Mouse (Mus musculus) neural tube, embryonic 10.5 days (tissue): ENCODE results near the gene Tcf25.

ENCODE experiments used
- DNase-seq: peaks from one replicate; pipeline ENCODE4 v3.0.0-alpha.2; 2017; ENCODE audit warnings: low spot score; ENCODE audit errors: extremely low spot score

Tcf25 gene

DNA sequence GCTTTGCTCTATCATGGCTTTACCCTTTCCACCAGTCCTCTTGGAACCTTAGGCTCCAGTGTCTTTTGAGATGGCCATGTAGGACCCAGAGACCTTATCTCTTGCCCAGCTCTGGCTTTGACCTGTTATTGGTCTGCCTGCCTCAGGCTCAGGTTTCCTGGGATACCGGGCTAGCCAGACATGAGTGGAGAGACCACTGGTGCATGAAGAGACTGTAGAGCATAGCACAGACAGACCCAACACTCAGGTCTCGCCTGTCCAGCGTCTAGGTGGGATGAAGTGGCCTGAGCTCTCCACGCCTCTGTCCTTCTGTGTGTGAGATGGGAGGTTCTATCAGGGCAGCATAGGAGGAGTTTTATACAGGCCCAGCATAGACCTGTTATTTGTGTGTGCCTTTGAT lies 24.5 kb upstream of the Tcf25 start:
- DNase-seq: no peak

DNA sequence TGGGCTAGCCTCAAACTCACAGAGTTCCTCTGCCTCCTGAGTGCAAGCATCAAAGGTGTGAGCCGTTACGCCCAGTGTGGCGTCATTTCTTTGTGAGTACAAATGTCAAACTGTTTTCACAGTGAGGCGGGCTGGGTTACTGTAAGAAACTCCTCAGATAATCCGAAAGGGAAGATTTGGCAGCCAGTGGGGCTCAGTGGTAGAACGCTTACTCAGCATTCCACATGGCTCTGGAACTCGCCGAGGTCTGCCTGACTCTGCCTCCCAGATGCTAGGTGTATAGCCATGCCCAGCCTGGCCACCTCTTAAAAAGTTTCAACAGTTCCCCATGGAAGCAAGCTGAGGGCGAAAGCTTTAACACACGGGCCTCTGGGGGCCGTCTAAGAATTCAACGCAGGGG lies 21.4 kb upstream of the Tcf25 start:
- no peak for DNase-seq

DNA sequence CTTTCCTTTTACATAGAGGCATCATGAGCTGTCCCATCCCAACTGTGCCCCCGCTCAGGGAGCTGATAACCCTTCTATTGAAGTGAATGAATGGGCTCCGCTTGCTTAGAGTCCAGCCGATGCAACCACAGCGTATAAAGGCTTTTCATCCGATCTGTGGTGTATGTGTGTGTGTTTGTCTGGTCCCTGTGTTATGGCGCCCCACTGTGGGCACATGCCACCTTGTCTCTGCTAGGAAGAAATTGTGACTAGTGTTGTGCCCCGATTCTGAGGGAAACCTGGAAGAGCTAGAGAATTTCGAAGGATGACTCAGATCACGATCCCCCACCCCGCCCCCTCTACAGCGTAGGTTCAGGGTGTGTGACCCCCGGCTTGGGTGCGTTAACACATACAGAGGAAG lies 20.8 kb upstream of the Tcf25 start:
- DNase-seq: peak; percentile 32

DNA sequence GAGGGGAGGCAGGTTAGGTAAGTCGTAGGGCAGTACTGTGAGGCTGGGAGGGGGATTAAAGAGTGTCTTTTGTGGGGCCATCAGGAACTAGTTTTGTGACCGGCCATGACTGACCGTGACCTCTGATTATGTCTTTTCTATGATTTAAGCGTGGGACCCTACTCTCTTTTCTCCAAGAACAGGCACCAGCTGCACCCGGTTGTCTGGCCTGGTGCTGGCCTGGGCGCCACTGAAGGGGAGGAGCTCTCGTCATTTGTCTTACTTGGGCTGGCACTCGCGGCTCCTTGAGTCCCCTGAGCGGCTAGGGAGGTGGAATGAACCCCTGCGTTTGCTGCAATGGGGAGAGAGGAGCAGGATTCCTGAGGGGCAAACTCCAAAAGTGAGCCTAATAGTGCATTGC lies 20.3 kb upstream of the Tcf25 start:
- no peak for DNase-seq

DNA sequence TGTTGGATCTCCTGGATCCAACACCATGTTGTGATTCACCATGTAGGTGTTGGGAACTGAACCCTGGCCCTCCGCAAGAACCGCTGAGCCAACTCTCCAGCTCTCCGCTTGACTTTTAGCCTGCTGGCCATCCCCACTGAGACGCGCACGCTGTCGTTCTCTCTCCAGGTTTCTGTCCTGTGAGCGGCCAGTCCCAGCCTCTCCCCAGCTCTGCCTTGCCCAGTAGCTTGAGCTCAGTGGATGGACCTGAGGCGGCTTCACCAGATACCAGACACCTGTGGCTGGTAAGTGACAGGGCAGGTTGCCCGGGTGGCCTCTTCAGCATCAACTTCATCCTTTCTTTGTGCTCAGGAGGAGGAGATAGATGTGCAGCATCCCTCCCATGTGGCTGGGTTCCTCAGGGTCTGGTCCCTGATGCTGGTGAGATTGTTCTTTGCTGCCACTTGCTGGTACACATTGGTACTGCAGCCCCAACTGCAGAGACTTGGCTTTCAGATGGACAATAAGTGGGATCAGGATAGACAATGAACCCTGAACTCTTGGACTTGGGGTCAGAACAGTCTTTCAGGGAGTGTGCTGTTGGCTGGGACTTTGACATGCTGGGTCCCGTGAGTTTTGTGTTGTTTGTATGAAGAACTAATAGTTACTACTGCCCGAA lies 12.3 kb upstream of the Tcf25 start:
- peak; percentile 86 for DNase-seq

DNA sequence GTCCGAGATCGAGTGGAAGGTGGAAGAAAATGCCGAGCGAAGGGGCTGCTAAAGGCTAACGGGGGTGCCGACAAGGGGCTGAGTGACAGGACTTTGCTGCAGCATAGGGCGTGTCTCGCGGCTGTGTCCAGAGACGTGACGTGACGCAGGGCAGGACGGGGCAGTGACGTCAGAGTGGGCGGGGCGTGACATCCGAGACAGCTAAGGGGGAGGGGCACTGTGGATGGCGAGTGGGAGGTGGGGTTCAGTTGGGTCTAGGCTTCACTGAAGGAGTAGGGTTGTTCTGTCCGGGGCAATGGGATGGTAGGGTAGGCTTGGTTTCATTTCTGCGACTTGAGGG lies 656 bp downstream of the Tcf25 start:
- peak; percentile 97 for DNase-seq

DNA sequence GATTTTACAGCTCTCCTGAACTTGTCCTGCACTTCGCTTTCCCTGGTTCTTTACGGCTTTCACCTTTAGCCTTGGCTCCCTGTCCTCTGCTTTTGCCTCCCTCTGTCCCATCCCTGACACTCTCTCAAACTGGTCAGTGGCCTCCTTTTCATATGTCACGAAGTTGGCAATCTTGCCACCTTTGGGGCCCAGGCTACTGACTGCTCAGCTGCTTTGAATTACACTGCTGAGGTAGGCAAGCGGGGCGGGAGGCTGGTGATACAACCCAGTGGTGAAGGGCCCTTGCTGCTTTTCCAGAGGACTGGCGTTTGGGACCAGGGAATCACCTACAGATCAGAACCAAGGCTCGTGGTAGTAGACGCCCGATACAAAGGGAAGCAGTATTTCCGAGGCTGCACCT lies 2.1 kb downstream of the Tcf25 start:
- no peak for DNase-seq

DNA sequence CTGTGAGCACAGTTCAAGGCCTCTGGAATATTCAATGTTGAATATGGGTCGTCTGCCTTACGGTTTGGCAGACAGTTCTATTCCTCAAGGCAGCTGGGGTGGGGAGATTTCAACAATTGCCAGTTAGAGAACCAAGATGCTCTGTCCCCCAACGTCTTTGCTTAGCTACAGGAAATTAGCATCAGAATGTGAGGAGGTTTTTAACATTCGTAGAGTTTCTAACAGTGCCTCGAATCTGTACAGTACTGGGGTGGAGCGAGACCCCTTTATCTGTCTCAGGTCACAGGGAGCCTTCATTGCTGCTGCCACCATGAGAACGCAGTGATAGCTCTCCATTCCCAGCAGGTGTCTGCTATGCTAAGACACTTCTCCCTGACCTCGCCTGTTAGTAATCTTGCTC lies 2.6 kb downstream of the Tcf25 start:
- DNase-seq: no peak

DNA sequence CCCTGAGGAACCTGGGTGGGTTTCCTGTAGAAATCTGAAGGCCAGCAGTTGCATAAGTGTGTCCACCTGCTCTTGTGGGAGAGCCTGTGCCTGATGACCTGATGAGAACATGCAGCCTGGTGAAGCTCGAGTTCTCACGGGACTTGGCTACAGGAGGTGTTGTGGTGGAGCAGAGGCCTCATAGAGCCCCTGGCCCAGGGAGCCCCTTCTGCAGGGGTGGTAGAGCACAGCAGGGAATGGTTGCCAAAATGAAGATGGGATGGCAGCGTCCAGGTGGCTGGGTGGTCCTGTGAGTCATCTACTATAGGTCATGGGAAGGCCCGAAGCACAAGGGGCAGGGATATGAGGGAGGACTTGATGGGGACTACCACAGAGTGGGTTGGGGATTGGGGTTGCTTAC lies 8.2 kb downstream of the Tcf25 start:
- DNase-seq: no peak

DNA sequence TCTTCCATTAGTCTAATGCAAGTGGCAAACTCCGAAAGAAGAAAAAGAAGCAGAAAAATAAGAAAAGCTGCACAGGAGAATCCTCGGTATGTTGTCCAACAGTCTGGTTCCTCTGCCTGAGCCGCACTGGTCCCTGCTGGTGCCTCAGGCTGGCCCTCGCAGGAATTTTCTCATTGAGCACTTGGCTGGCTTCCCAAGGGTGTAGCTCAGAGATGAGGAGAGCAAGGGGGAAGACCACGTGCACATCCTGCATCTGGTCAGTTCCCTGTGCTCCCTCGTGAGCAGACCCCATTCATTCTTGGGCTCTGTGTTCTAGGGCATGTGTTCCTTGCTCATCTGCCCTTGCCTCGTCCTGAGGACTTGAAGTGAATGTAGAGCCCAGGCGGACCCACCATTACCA lies 9.0 kb downstream of the Tcf25 start:
- no peak for DNase-seq

DNA sequence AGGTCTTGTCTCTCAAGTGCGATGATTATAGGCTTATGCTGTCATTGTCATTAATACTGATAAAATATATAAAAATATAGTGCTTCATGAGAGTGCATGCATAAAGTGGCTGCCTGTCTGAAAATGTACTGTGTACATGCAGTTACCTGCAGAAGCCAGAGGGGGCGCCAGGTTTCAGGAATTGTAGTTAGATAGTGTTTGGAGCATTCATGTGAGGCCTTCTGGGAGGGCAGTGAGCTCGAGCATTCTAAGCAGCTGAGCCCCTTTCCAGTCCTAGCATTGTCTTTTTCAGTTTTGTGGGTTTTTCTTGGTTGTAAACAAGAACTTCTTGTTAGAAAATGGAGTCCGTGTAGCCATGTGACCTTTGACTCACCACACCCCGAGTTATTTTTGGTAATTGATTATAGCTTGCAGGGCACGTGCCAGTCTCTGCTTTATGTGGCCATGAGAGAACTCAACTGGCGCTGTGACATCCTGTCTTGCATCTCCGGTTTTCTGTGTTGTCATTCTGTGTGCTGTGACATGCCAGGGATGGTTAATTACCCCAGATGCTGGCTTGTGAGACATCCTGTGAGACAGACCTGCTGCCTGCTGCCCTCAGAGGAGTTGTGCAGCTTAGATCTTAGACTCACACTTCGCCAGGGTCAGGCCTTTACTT lies 11.5 kb downstream of the Tcf25 start:
- peak; percentile 27 for DNase-seq

DNA sequence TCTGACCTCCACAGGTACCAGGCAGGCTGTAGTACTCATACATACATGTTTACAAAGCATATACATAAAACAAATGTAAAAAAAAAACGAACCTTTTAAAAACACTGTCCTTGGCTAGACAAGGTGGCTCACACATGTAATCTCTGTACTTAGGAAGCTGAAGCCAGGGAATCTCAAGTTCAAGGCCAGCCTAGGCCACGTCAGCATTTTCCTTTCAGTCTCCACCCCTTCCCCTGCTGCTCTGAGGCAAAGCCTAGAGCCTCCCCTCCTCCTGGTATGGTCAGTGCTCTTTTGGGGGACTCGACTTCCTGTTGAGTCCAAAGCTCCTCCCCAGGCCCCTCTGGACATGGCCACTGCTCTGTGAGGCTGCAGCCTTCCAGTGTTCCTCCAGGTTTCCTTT lies 13.5 kb downstream of the Tcf25 start:
- no peak for DNase-seq

DNA sequence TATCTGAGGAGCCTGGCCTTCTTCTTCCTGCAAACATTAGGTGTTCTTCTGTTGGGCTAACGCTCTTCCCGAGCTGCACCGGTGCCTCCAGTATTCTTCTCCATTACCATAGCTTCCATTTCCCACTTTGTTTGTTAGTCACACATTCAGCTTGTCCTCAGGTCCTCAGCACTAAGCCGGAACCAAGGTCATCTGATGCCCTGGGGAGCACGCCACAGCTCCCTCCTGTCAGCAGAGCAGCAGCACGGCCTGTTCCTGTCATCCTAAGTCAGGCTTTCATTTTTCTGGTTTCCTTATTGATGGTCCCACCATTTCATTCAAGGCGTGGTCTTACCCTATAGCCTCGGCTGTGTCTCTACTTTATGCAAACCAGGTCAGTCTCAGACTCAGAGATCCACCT lies 14.2 kb downstream of the Tcf25 start:
- no peak for DNase-seq

DNA sequence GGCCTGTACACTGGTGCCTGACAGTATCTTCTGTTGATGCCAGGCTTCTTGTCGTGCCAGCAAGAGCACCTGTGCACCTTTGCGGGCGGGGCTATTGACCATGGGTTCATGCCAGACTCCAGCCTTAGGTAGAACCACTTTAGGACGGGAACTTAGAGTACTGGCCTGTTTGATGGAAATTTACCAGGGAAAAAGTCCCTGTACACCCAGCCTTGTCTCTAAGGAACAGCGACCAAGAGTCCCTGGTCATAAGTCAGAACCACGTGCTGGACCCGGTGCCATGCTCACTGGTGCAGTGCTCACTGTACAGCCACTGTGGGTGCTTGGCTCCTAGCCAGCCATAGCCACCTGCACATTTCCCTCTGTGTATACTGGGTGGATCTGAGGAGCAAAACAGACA lies 15.5 kb downstream of the Tcf25 start:
- DNase-seq: no peak

DNA sequence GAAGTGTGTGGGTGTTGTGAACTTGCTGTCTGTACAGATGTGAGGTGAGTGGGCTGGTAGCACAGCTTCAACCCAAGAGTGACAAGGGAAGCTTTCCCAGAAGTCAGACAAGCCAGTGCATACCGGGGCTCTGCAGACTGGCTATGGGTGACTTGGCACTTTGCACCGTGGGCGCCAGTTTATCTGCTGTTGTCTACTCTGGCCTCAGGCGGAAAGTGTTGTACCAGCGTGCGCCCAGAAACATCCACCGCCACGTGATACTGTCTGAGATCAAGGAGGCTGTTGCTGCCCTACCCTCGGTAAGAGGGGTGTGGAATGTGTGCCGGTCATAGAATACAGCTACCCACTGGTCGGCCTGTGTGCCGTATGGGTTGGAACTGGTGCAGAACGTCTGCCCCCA lies 24.8 kb downstream of the Tcf25 start:
- DNase-seq: no peak

DNA sequence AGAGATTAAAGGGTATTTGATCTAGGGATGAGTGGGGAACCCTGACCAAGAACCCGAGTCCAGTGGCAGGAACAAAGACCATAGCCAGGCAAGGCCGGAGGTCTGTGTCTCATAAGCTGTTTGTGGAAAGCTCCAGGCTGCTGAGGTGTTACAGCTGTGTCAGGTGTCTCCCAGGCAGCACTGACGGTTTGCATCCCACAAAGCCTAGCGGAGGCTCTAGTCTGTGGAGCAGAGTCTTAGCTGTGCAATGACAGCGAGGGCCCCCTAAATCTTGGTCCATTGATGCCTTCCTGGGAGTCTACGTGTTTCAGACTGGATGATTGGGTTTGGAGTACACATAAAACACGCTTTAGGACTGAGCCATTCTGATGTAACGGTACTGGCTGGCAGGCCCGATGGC lies 28.4 kb downstream of the Tcf25 start:
- no peak for DNase-seq

DNA sequence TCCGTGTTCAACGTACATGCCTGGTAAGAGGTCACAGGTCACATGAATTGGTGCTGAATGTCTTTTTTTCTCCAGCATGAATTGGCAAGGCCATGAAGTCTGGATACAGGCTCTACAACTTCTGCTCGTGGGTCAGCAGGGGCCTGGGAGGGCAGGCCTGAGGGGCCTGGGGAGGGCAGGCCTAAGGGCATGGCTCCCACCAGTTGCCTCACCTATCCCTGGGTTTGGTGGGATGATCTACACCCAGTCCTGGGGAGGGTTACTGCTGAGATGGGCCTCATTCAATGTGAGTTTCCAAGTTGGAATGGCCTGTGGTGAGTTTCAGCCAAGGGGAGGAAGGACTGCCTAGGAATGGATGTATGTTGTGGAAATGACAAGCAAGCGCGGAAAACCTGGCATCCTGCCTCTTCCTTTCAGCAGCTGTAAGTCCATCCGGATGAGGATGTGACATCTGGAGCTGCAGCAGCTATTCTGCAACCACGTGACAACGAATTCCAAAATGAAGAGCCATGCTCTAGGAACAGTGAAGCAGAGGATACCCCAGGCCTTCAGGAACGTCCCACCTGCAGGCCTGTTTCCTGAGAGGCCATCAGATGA lies 29.3 kb downstream of the Tcf25 start:
- no peak for DNase-seq

DNA sequence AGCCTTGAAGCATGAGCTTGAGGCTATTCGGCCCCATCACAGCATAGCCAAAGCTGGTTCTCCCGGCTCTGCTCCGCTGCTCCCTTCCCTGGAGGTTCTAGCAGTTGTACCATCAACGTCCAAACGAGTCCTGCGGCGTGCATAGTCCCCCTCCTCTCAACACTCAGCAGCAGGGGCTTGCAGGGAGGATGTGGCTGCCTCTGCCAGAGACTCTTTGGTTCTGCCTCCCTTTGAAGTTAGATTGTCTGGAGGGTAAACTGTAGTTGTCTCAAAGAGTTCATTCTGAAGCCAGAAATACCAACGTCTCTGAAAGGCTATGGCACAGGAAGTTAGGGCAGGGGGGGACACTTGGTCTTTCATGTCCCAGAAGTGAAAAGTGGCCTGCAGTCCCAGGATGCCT lies 31.0 kb downstream of the Tcf25 start:
- no peak for DNase-seq

DNA sequence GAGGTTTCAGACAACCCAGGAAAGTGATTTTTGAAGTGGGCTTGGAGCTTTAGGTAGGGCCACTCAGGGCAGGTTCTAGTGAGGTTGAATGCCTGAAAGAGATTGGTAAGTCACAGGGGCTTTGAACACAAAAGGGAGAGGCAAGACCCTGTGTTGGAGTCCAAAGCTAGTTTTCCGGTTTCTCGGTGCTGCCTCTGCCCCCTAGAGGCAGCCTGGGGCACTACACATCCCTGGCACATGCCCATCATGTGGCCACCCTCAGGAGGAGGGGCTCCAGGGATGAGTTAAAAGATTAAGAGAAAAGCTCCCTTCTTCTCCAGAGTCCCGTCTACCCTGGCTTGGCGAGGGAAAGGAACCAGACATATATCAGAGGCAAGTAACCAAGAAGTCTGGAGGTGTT lies 33.2 kb downstream of the Tcf25 start, which contains the start of gene Mc1r:
Gene Mc1r (plus strand): TSS at position 322 of the 400 bp plus-strand sequence.
- peak; percentile 73 for DNase-seq

DNA sequence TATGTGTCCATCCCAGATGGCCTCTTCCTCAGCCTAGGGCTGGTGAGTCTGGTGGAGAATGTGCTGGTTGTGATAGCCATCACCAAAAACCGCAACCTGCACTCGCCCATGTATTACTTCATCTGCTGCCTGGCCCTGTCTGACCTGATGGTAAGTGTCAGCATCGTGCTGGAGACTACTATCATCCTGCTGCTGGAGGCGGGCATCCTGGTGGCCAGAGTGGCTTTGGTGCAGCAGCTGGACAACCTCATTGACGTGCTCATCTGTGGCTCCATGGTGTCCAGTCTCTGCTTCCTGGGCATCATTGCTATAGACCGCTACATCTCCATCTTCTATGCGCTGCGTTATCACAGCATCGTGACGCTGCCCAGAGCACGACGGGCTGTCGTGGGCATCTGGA lies 34.1 kb downstream of the Tcf25 start:
- DNase-seq: no peak

DNA sequence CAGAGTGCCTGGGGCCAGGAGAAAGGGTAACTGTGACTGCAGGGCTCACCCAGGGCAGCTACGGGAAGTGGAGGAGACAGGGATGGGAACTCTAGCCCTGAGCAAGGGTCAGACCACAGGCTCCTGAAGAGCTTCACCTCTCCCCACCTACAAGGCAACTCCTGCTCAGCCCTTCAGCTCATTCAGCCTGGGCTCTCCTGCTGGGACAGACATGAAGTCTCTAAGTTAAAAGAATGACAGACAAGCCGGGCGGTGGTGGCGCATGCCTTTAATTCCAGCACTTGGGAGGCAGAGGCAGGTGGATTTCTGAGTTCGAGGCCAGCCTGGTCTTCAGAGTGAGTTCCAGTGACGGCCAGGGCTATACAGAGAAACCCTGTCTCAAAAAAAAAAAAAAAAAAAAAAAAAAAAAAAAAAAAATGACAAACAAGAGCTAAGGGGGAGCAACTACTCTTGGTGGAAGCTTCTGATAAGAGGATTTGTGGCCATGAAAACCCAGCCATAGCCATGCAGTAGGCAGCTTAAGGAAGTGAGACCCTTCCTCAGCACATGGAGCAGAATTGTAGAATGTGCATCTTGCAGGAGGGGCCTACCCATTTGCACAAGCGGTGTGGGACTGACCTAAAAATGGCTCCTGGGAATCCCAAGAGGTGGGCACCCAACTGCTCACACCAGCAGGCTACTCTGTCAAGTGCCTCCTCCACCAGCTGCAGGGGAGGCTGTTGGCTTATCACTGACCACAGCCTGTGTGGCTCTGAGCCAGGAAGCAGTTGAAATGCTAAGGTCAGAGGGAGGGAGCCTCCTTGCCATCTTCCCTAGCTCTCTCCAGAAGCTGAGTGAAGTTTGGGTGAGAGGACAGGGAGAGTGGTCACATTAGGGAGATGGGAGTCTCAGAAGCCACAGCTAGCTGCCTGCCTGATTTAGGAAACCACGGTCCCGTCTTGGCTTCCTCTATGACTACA lies 35.3 kb downstream of the Tcf25 start:
- no peak for DNase-seq

DNA sequence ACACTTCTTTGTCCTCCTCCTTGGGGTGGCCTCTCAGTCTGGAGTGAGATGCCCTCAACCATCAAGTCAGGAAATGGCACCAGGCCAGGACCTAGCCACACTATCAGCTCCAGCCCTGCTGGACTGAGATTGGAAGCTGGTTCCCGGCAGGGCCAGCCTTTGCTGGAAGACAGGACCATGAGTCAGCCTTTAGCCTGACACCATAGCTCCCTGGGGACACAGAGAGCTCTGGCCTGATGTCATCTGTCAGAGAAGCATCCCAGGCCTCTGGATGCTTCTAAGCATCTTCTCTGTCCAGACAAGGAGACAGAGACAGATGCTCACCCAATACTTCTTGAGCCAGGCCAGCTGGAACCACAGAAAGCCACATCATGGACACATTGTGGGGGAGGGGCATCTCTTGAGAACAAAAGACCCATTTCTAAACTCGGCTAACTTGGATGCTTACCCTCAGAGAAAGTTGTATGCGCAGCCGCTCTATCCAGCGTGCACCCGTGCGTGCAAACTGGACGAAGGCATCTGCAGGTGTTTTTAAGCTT lies 36.6 kb downstream of the Tcf25 start:
- peak; percentile 39 for DNase-seq
